Mouse (Mus musculus): ENCODE results near the gene Nme6. TPM values are rescaled to one million over a fixed set of nuclear protein-coding genes. Genes with fewer than 3 reads are reported as not detected.

Gene Nme6
- polyA plus RNA-seq, 1 experiment from 2014 or later, result 47.5 TPM

Small RNA genes within 50 kb of the gene (microRNA-seq; reads per million reads assigned to microRNA genes)
- gene Mir7089, result 1.3 reads per million

Other genes starting within 250 kb of the Nme6 start
- not detected in 2 replicates for gene Fbxw24, start 206.7 kb upstream of the Nme6 start, polyA plus RNA-seq (2015; fragmentation: Nextera tagmentation; extraction: Ambion mirVana)
- not detected in 2 replicates for gene Fbxw25, start 168.1 kb upstream of the Nme6 start, polyA plus RNA-seq (2015; fragmentation: Nextera tagmentation; extraction: Ambion mirVana)
- not detected in 2 replicates for gene Fbxw18, start 130.0 kb upstream of the Nme6 start, polyA plus RNA-seq (2015; fragmentation: Nextera tagmentation; extraction: Ambion mirVana)
- gene Fbxw26, start 86.7 kb upstream of the Nme6 start, polyA plus RNA-seq (2015; fragmentation: Nextera tagmentation; extraction: Ambion mirVana), result not detected in 2 replicates
- not detected in 2 replicates for gene Fbxw27, start 42.1 kb upstream of the Nme6 start, polyA plus RNA-seq (2015; fragmentation: Nextera tagmentation; extraction: Ambion mirVana)
- 1.4 TPM in 1 of 2 replicates, not detected in the other for gene Spink8, start 20.5 kb upstream of the Nme6 start, polyA plus RNA-seq (2015; fragmentation: Nextera tagmentation; extraction: Ambion mirVana)
- gene Camp, start 16.9 kb downstream of the Nme6 start, polyA plus RNA-seq (2015; fragmentation: Nextera tagmentation; extraction: Ambion mirVana), result 2.0 and 3.7 TPM in 2 replicates
- 12.0 and 17.9 TPM in 2 replicates for gene Cdc25a, start 42.8 kb downstream of the Nme6 start, polyA plus RNA-seq (2015; fragmentation: Nextera tagmentation; extraction: Ambion mirVana)
- gene Map4, start 98.7 kb downstream of the Nme6 start, polyA plus RNA-seq (2015; fragmentation: Nextera tagmentation; extraction: Ambion mirVana), result 77.6 and 88.1 TPM in 2 replicates